Mouse (Mus musculus) heart, postnatal 0 days (tissue): ENCODE results near the gene Nkd1. TPM values are rescaled to one million over a fixed set of nuclear protein-coding genes. Genes with fewer than 3 reads are reported as not detected.

Experiments used
- ATAC-seq: fragments of 200-750 bp; cut with Nextera tagmentation; 2 replicates; pipeline ENCODE4 v1.8.0; 2017; ENCODE audit warnings: low read depth, moderate number of reproducible peaks, moderate library complexity; ENCODE audit not compliant: insufficient read depth
- DNase-seq: peaks from one replicate; pipeline ENCODE4 v3.0.0-alpha.2; 2016; ENCODE audit warnings: low spot score
- H3K27ac ChIP-seq: fragments of 300-500 bp; sonication (generic); 2 replicates; pipeline ENCODE4 v1.5.1; 2014; ENCODE audit warnings: low read depth, mild to moderate bottlenecking
- H3K27me3 ChIP-seq: fragments of 300-500 bp; sonication (generic); 2 replicates; pipeline ENCODE4 v1.6.1; 2014; ENCODE audit warnings: low read length, mixed read lengths; ENCODE audit not compliant: control insufficient read depth, insufficient read depth
- H3K36me3 ChIP-seq: fragments of 300-500 bp; sonication (generic); replicated peaks from 2 replicates; pipeline ENCODE4 v1.6.1; 2014; ENCODE audit warnings: low read length, mixed read lengths; ENCODE audit not compliant: control insufficient read depth, insufficient read depth
- H3K4me1 ChIP-seq: fragments of 300-500 bp; sonication (generic); 2 replicates; pipeline ENCODE4 v1.6.1; 2014; ENCODE audit warnings: antibody characterized with exemption; ENCODE audit not compliant: control insufficient read depth, insufficient read depth
- H3K4me2 ChIP-seq: fragments of 300-500 bp; sonication (generic); 2 replicates; pipeline ENCODE4 v1.6.1; 2014; ENCODE audit warnings: low read depth, mild to moderate bottlenecking, low read length, moderate library complexity
- H3K4me3 ChIP-seq: fragments of 300-500 bp; sonication (generic); 2 replicates; pipeline ENCODE4 v1.5.1; 2014; ENCODE audit warnings: low read depth, low read length
- H3K9ac ChIP-seq: fragments of 300-500 bp; sonication (generic); replicated peaks from 2 replicates; pipeline ENCODE4 v1.6.1; 2014; ENCODE audit warnings: low read depth, low read length, mixed read lengths
- H3K9me3 ChIP-seq: fragments of 300-500 bp; sonication (generic); replicated peaks from 2 replicates; pipeline ENCODE4 v1.6.1; 2016; ENCODE audit warnings: low read length; ENCODE audit not compliant: control insufficient read depth
- CTCF ChIP-seq: IDR thresholded peaks from 2 replicates; pipeline ENCODE4 v1.5.1; 2016; ENCODE audit warnings: antibody characterized with exemption, control low read depth, low read depth
- EP300 ChIP-seq: IDR thresholded peaks from 2 replicates; pipeline ENCODE4 v1.6.1; 2016; ENCODE audit warnings: antibody characterized with exemption, low read depth
- WGBS: fragments of 180-500 bp; shearing (Covaris S2); extraction: QIAGEN DNeasy Blood & Tissue Kit; methylation state at CpG from one replicate; pipeline ENCODE4 v1.1.7; 2014; 5-methylcytosine and 5-hydroxymethylcytosine counted together
- polyA plus RNA-seq: library from polyadenylated mRNA; unstranded; fragments of >200 nt; fragmentation: Nextera tagmentation; extraction: Ambion mirVana; gene quantifications from 2 replicates; pipeline ENCODE4 v1.2.1, GENCODE M21; 2015
- total RNA-seq: library from RNA; depleted of rRNA; stranded (reverse); fragments of >200 nt; gene quantifications from 2 replicates; pipeline ENCODE4 v1.2.3, GENCODE M21; 2014; ENCODE audit warnings: low replicate concordance

Gene Nkd1
- total and polyA plus RNA-seq, 2 experiments from 2014 or later, result 5.5 to 6.8 TPM

DNA sequence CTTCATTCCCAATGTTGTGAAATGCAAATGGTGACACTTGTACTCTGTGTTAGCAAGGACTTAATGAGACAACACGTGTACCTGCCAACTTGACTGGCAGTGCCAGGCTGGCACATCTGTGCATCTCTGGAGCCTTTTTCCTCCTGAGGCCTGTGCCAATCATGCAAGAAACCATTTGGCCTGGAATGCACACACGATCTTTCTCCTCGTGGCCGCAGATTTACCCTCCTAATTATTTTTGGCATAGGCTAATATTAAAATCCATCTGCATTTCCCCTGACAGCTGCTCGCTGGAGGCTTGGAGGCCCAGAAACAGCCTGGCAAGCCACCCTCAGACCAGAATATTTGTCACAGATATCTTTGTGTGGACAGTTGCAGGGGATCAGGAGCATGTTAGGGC lies 56.5 kb downstream of the Nkd1 start:
- H3K4me1 ChIP-seq, result peaks cover 32% of the 10 kb centered on the region
- no peaks in the 10 kb centered on the region for H3K36me3 ChIP-seq
- no peak overlapping the region for H3K9ac ChIP-seq
- TF ChIP-seq CTCF (no peak), EP300 (no peak)
- DNase-seq, result no peak
- H3K4me3 ChIP-seq, result no peak overlapping the region
- no peaks in the 10 kb centered on the region for H3K9me3 ChIP-seq
- no peak overlapping the region for H3K27ac ChIP-seq
- no peaks in the 10 kb centered on the region for H3K27me3 ChIP-seq
- 35% methylated on average over 5 of the region's 5 CpGs for WGBS
- no peak for ATAC-seq
- H3K4me2 ChIP-seq, result no peak overlapping the region

DNA sequence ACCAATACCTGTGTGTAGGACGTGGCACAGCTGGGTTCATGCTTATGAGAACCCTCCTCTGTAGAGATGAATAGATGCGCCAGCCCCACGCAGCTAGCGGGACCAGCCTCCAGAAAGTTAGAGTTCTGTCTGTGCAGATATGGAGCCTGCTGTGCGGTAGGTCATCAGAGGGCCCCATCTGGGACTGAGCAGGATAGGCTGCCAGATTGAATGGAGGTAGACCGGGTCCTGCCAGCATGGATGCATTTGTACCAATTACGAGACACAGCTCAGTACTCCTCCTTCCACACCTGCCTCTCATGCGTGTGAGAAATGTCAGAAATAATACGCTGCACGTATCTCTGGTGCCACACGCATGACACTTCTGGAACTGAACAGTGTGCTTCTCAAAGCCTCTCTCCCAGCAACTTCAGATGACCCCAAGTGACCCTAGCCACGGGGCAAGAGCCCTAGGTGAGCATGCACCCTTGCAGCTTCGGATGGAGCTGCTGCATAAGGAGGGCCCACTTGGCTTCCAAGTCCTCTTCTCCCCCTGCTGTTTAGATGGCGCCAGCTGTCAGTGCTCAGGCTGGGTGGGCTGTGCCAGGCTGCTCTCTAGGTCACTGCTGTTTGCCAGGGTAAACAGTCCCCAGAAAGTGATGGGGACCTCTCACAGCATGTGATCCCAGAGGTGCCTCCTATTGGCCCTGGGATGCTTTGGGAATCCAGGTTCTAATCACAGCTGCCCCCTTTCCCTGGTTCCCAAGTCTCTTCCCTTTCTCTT lies 57.4 kb downstream of the Nkd1 start:
- H3K9me3 ChIP-seq, result no peaks in the 10 kb centered on the region
- H3K27me3 ChIP-seq, result no peaks in the 10 kb centered on the region
- peaks cover 32% of the 10 kb centered on the region for H3K4me1 ChIP-seq
- H3K4me3 ChIP-seq, result no peak overlapping the region
- ATAC-seq (no peak), DNase-seq (no peak)
- TF ChIP-seq CTCF, result no peak
- TF ChIP-seq EP300, result no peak
- H3K9ac ChIP-seq, result no peak overlapping the region
- H3K27ac ChIP-seq, result no peak overlapping the region
- no peaks in the 10 kb centered on the region for H3K36me3 ChIP-seq
- H3K4me2 ChIP-seq, result no peak overlapping the region
- 88% methylated on average over 14 of the region's 14 CpGs for WGBS

DNA sequence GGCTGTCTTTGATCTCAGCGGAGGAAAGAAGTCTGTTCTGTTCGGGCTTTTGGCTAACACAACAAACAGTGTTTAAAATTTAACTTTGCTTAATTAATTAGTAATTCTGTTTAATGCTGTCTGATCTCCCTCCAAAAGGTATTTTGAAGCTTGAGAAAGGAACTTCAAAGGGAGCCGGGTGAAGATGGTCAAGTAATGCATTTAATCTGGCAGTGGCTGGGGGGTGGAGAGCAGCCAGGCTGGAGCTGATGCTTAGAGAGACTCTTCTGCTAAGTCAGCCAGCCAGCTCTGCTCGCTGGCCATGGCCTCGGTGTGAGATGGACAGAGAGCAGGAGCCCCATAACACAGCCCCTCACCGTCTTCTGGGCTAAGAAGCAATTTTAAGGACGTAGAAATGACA lies 58.1 kb downstream of the Nkd1 start:
- Histone ChIP-seq H3K36me3 (no peaks in the 10 kb centered on the region), H3K9ac (no peak overlapping the region), H3K9me3 (no peaks in the 10 kb centered on the region), H3K4me2 (no peak overlapping the region), H3K4me3 (no peak overlapping the region), H3K27ac (no peak overlapping the region), H3K27me3 (no peaks in the 10 kb centered on the region), H3K4me1 (peaks cover 32% of the 10 kb centered on the region)
- DNase-seq (no peak), ATAC-seq (no peak)
- no peak for TF ChIP-seq EP300
- TF ChIP-seq CTCF, result no peak
- 65% methylated on average over 7 of the region's 7 CpGs for WGBS

DNA sequence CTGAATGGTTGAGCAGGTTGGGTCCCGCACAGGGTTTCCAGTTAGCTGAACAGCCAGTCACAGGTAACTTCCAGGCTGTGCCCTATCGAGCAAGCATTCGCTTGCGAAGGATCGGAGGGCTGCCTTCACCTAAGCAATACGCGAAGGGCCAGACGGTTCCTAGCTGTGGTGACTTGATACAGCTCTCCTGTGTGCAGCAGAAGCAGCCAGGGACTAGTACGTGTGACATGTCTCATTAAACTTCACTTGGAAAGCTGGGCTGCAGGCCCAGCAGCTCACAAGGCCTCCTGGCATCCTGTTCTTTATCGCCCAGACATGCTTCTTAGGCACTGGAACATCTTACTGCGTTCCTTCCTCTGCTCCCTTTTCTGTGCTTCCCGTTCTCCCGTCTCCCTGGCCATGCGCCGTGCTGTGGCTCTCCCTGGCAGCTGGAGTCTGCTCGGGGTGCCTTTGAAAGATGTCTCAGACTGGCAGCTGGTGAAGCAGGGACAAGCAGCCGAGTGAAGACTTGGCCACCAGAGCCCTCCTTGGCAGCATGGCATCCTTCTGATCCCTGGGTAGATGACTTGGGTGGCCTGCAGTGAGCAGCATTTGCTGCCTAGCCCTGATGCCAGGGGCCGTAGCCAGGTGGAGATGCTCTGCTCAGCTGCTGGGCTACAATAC lies 58.6 kb downstream of the Nkd1 start:
- ATAC-seq (no peak), DNase-seq (no peak)
- Histone ChIP-seq H3K27ac (no peak overlapping the region), H3K9me3 (no peaks in the 10 kb centered on the region), H3K4me1 (peaks cover 32% of the 10 kb centered on the region), H3K36me3 (no peaks in the 10 kb centered on the region), H3K4me2 (no peak overlapping the region), H3K9ac (no peak overlapping the region), H3K4me3 (no peak overlapping the region), H3K27me3 (no peaks in the 10 kb centered on the region)
- 75% methylated on average over 18 of the region's 18 CpGs for WGBS
- TF ChIP-seq EP300 (no peak), CTCF (no peak)

DNA sequence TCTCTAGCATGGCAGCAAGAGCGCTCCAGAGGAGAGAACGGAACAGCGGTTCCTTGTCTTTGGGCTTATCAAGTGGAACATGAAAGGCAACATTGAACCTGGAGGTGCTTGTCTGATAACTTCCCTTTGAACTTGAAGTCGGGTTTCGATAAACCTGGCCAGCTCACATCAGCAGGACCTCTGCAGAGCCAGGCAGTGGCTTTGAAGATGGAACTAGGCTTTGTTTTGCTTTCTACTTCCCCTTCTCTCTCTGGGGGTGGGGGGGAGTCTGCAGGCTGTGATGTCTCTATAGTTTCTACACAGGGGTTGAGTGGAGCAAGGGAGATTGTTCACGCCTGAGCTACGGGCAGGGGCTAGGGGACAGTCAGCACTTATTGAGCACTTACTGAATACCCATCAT lies 59.6 kb downstream of the Nkd1 start:
- 54% methylated on average over 7 of the region's 7 CpGs for WGBS
- Histone ChIP-seq H3K4me2 (no peak overlapping the region), H3K4me3 (no peak overlapping the region), H3K27ac (no peak overlapping the region), H3K9me3 (no peaks in the 10 kb centered on the region), H3K9ac (no peak overlapping the region), H3K4me1 (peaks cover 25% of the 10 kb centered on the region; the same call in 1 of the 2 replicates), H3K27me3 (no peaks in the 10 kb centered on the region), H3K36me3 (no peaks in the 10 kb centered on the region)
- DNase-seq (no peak), ATAC-seq (no peak)
- TF ChIP-seq CTCF (no peak), EP300 (no peak)
